Mouse (Mus musculus) olfactory bulb, adult 2 months (tissue): Measurements from ENCODE around the gene Mphosph6. TPM values are rescaled to one million over a fixed set of nuclear protein-coding genes. Genes with fewer than 3 reads are reported as not detected.

Experiments
- H3K27ac ChIP-seq: fragments of 200-500 bp; 2 replicates; pipeline ENCODE4 v1.5.1; 2012; ENCODE audit warnings: low read depth, low read length; ENCODE audit not compliant: insufficient read depth
- H3K4me1 ChIP-seq: fragments of 200-500 bp; 2 replicates; pipeline ENCODE4 v1.6.1; 2012; ENCODE audit warnings: low read length; ENCODE audit not compliant: control insufficient read depth, insufficient read depth
- H3K4me3 ChIP-seq: fragments of 200-500 bp; 2 replicates; pipeline ENCODE4 v1.5.1; 2012; ENCODE audit warnings: mild to moderate bottlenecking, low read depth, low read length, moderate library complexity; ENCODE audit not compliant: insufficient read depth
- CTCF ChIP-seq: fragments of 200-500 bp; IDR thresholded peaks from 2 replicates; pipeline ENCODE4 v1.5.1; 2012; ENCODE audit warnings: low read depth, mild to moderate bottlenecking, low read length, moderate library complexity; ENCODE audit not compliant: insufficient read depth
- POLR2A ChIP-seq: fragments of 200-500 bp; IDR thresholded peaks from 2 replicates; pipeline ENCODE4 v1.6.1; 2012; ENCODE audit warnings: mild to moderate bottlenecking, low read depth, low read length, moderate library complexity; ENCODE audit not compliant: insufficient read depth
- WGBS: fragments of 180-500 bp; shearing (Covaris S2); methylation state at CpG from one replicate; pipeline ENCODE4 v1.1.7; 2018; 5-methylcytosine and 5-hydroxymethylcytosine counted together
- polyA plus RNA-seq: library from polyadenylated mRNA; stranded (reverse); fragments of >200 nt; gene quantifications from 2 replicates; pipeline ENCODE4 v1.2.4, GENCODE M21; 2012; ENCODE audit warnings: low replicate concordance; ENCODE audit not compliant: missing spikeins, insufficient read depth, insufficient read length

Gene Mphosph6
- polyA plus RNA-seq, 1 experiment: not detected

DNA sequence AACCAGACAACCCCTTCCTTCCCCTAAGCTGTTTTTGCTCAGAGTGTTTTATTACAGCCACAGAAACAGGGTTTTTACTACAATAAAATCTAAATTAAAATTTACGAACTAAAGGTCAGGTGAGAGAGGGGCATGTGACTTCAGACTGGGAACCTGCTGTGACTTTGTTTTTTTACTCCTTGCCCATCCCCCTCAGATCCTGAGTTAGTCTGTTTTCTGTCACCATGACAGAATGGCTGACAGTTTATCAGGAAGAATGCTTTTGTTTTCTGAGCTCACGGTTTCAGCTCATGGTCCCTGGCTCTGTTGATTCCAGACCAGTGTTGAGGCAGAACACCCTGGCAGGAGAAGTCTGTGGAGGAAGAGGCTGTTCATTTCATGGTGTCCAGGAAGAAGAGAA lies 52.3 kb downstream of the Mphosph6 start:
- WGBS: 78% methylated on average over 2 of the region's 2 CpGs
- Histone ChIP-seq H3K4me1 (no peaks in the 10 kb centered on the region), H3K4me3 (no peak overlapping the region), H3K27ac (no peak overlapping the region)
- TF ChIP-seq POLR2A (no peak), CTCF (no peak)

GRCm38 (mm10) chr8:117747886-117748730 lies 53.6 kb downstream of the Mphosph6 start:
- TF ChIP-seq POLR2A (no peak), CTCF (no peak)
- Histone ChIP-seq H3K27ac (no peak overlapping the region), H3K4me1 (no peaks in the 10 kb centered on the region), H3K4me3 (no peak overlapping the region)
- WGBS: 80% methylated on average over 8 of the region's 9 CpGs

GRCm38 (mm10) chr8:117747428-117747827 lies 54.3 kb downstream of the Mphosph6 start:
- TF ChIP-seq CTCF (no peak), POLR2A (no peak)
- Histone ChIP-seq H3K27ac (no peak overlapping the region), H3K4me3 (no peak overlapping the region), H3K4me1 (peaks cover 2% of the 10 kb centered on the region)
- 59% methylated on average over 2 of the region's 2 CpGs for WGBS

DNA sequence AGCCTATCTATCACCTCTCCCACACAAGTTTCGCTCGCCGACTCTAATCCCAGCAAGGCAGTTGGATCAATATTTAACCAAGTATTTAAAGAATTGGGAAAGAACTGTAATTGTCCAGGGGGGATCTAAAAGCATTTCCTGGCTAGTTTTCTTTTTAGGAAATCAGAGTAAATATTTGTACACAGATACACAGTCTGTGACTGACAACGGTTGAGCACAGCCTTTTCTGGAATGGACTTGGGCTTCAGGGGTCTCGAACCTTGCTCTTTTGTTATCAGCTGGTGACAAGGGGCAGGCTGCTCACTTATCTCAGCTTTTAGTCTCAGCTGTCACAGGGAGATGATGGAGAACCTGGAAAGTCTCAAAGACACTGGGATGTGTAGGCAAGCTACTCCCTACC lies 55.1 kb downstream of the Mphosph6 start:
- Histone ChIP-seq H3K4me3 (no peak overlapping the region), H3K4me1 (peaks cover 5% of the 10 kb centered on the region), H3K27ac (no peak overlapping the region)
- TF ChIP-seq POLR2A: no peak
- TF ChIP-seq CTCF: no peak
- 94% methylated on average over 5 of the region's 5 CpGs for WGBS

DNA sequence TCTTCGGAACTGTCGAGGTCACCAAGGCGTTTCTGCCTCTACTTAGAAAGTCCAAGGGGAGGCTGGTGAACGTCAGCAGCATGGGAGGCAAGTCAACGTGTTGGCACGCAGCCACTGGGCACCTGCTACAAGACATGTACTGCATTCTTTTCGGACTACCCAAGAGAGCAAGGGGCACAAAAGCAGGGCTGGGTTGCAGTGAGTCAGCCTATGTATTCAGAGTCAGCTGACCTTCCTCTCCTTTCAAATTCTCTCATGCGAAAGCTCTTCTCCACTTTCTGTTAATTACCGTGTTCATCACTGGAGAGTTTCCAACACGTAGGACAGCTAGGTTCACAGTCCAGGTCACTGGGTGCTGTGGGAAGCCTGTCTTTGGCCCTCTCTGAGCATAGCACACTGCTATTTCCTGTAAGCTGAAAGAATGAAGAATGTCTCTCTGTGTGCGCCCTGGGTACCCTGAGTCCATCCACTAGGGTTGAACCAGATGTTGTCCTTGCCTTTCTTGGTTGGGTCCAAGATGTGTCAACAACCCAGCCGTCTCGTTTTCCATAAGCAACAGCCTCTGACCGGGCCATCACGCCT lies 59.2 kb downstream of the Mphosph6 start:
- no peak overlapping the region for H3K27ac ChIP-seq
- 68% methylated on average over 15 of the region's 15 CpGs for WGBS

More for the DNA sequence above, 59.2 kb downstream of the Mphosph6 start:
- TF ChIP-seq CTCF (no peak), POLR2A (no peak)
- peaks cover 5% of the 10 kb centered on the region for H3K4me1 ChIP-seq
- no peak overlapping the region for H3K4me3 ChIP-seq

Other genes with a start within 250 kb of the Mphosph6 start
- not detected in 2 replicates for gene Sdr42e1, start 128.3 kb downstream of the Mphosph6 start, polyA plus RNA-seq
- gene Hsd17b2, start 100.0 kb downstream of the Mphosph6 start, polyA plus RNA-seq: not detected in 2 replicates